ENCODE assay signal across 23 mouse cellular contexts in genomic region chr16:95532387-95533077, GRCm38 (mm10). TPM values are rescaled to one million over a fixed set of nuclear protein-coding genes. Genes with fewer than 3 reads are reported as not detected.
DNase-seq lines count a peak whose midpoint lies in the region; ATAC-seq and TF ChIP-seq lines count a peak whose summit lies in the region.
"Had no signal": no experiment of that assay in that cellular context is flagged by ENCODE, and none has a peak within 500 bp of the region (broad histone marks: within the 10 kb centered on the region; RNA-seq: fewer than 3 reads in every experiment).

No protein-coding gene starts in this region.

- DNase-seq in embryonic facial prominence, embryonic 10.5 days (ENCODE audit: low spot score), result no peak
- peak; percentile 10 for DNase-seq in lung, embryonic 14.5 days
- no peak for DNase-seq in lung, postnatal 14 days
- DNase-seq in midbrain, embryonic 10.5 days (ENCODE audit: low spot score), result no peak
- DNase-seq in liver, result no peak
- no peak for DNase-seq in left cerebral cortex, postnatal 25 days (ENCODE audit: low spot score in 2 of 2)
- DNase-seq: cerebellum, adult 11-12 months; cerebellum, postnatal 14 days; heart, postnatal 36 days; kidney, adult 9 months; kidney, postnatal 25 days; retina, postnatal 1 day; right cerebral cortex, postnatal 25 days; thymus, adult 2 months had no signal

- H3K9ac ChIP-seq in embryonic facial prominence, embryonic 13.5 days, result no peak overlapping the region
- no peak overlapping the region; the same call in 1 of the 2 replicates for H3K9ac ChIP-seq in lung, embryonic 14.5 days
- no peak overlapping the region for H3K9ac ChIP-seq in midbrain, embryonic 16.5 days (ENCODE audit: low read depth, low read length)
- H3K9ac ChIP-seq: forebrain, embryonic 15.5 days; heart, embryonic 15.5 days; hindbrain, embryonic 15.5 days; liver, embryonic 14.5 days; midbrain, embryonic 13.5 days; neural tube, embryonic 13.5 days had no signal

- intact Hi-C loops in left cerebral cortex, postnatal 25 days (cut with DNase I), result no loop called here

- H3K4me3 ChIP-seq in embryonic facial prominence, embryonic 13.5 days, result no peak overlapping the region
- H3K4me3 ChIP-seq in embryonic facial prominence, embryonic 10.5 days, result no peak overlapping the region
- no peak overlapping the region for H3K4me3 ChIP-seq in lung, embryonic 14.5 days (ENCODE audit: low read depth, low read length)
- H3K4me3 ChIP-seq in midbrain, embryonic 16.5 days (ENCODE audit: low read depth, low read length), result no peak overlapping the region
- no peak overlapping the region for H3K4me3 ChIP-seq in midbrain, embryonic 10.5 days
- H3K4me3 ChIP-seq: forebrain, embryonic 15.5 days; heart, embryonic 15.5 days; hindbrain, embryonic 15.5 days; midbrain, embryonic 13.5 days; neural tube, embryonic 13.5 days had no signal

- no peaks in the 10 kb centered on the region for H3K27me3 ChIP-seq in embryonic facial prominence, embryonic 13.5 days
- no peaks in the 10 kb centered on the region for H3K27me3 ChIP-seq in embryonic facial prominence, embryonic 10.5 days (replicated peaks; ENCODE audit: low read depth, poor library complexity, severe bottlenecking)
- no peaks in the 10 kb centered on the region for H3K27me3 ChIP-seq in lung, embryonic 14.5 days (ENCODE audit: insufficient read depth, low read length)
- H3K27me3 ChIP-seq in midbrain, embryonic 16.5 days (ENCODE audit: control insufficient read depth, insufficient read depth, low read depth, low read length), result no peaks in the 10 kb centered on the region
- no peaks in the 10 kb centered on the region for H3K27me3 ChIP-seq in midbrain, embryonic 10.5 days (ENCODE audit: low read depth, poor library complexity, severe bottlenecking)
- H3K27me3 ChIP-seq: forebrain, embryonic 15.5 days; heart, embryonic 15.5 days; hindbrain, embryonic 15.5 days; midbrain, embryonic 13.5 days; neural tube, embryonic 13.5 days had no signal

- H3K4me2 ChIP-seq in embryonic facial prominence, embryonic 13.5 days, result no peak overlapping the region
- no peak overlapping the region for H3K4me2 ChIP-seq in lung, embryonic 14.5 days
- H3K4me2 ChIP-seq in midbrain, embryonic 16.5 days (ENCODE audit: low read length), result no peak overlapping the region
- H3K4me2 ChIP-seq: forebrain, embryonic 15.5 days; heart, embryonic 15.5 days; hindbrain, embryonic 15.5 days; midbrain, embryonic 13.5 days; neural tube, embryonic 13.5 days had no signal

- 68% methylated on average over 13 of the region's 13 CpGs for WGBS in embryonic facial prominence, embryonic 13.5 days
- WGBS in embryonic facial prominence, embryonic 10.5 days, result 89% methylated on average over 13 of the region's 13 CpGs
- 66% methylated on average over 13 of the region's 13 CpGs for WGBS in lung, embryonic 14.5 days
- WGBS in midbrain, embryonic 16.5 days, result 72% methylated on average over 13 of the region's 13 CpGs
- WGBS in midbrain, embryonic 10.5 days, result 85% methylated on average over 13 of the region's 13 CpGs

- H3K36me3 ChIP-seq in embryonic facial prominence, embryonic 13.5 days, result no peaks in the 10 kb centered on the region
- H3K36me3 ChIP-seq in embryonic facial prominence, embryonic 10.5 days (replicated peaks), result no peaks in the 10 kb centered on the region
- no peaks in the 10 kb centered on the region for H3K36me3 ChIP-seq in lung, embryonic 14.5 days (ENCODE audit: insufficient read depth)
- no peaks in the 10 kb centered on the region for H3K36me3 ChIP-seq in midbrain, embryonic 16.5 days (ENCODE audit: control insufficient read depth, insufficient read depth, low read length)
- no peaks in the 10 kb centered on the region for H3K36me3 ChIP-seq in midbrain, embryonic 10.5 days
- H3K36me3 ChIP-seq: forebrain, embryonic 15.5 days; heart, embryonic 15.5 days; hindbrain, embryonic 15.5 days; midbrain, embryonic 13.5 days; neural tube, embryonic 13.5 days had no signal

- H3K4me1 ChIP-seq in embryonic facial prominence, embryonic 13.5 days, result peaks cover 16% of the 10 kb centered on the region
- H3K4me1 ChIP-seq in embryonic facial prominence, embryonic 10.5 days, result peaks cover 3% of the 10 kb centered on the region; the same call in 1 of the 2 replicates
- no peaks in the 10 kb centered on the region for H3K4me1 ChIP-seq in lung, embryonic 14.5 days (ENCODE audit: insufficient read depth)
- no peaks in the 10 kb centered on the region for H3K4me1 ChIP-seq in midbrain, embryonic 16.5 days (ENCODE audit: control insufficient read depth, insufficient read depth, low read length)
- H3K4me1 ChIP-seq in midbrain, embryonic 10.5 days, result peaks cover 4% of the 10 kb centered on the region; the same call in 1 of the 2 replicates
- H3K4me1 ChIP-seq: forebrain, embryonic 15.5 days; heart, embryonic 15.5 days; hindbrain, embryonic 15.5 days; neural tube, embryonic 13.5 days had no signal

- no peak for TF ChIP-seq CTCF in lung, embryonic 14.5 days (IDR thresholded peaks at IDR 0.05; ENCODE audit: low read depth)

- ATAC-seq in embryonic facial prominence, embryonic 13.5 days (ENCODE audit: insufficient number of reproducible peaks, insufficient read depth, low FRiP score, low TSS enrichment, low read depth), result no peak
- no peak for ATAC-seq in lung, embryonic 14.5 days (ENCODE audit: insufficient read depth)
- no peak for ATAC-seq in midbrain, embryonic 16.5 days
- ATAC-seq: activated CD4-positive, CD25-positive, alpha-beta regulatory T cell, adult 4 months; forebrain, embryonic 15.5 days; midbrain, embryonic 13.5 days had no signal

- no peaks in the 10 kb centered on the region for H3K9me3 ChIP-seq in embryonic facial prominence, embryonic 13.5 days
- no peaks in the 10 kb centered on the region for H3K9me3 ChIP-seq in embryonic facial prominence, embryonic 10.5 days
- no peaks in the 10 kb centered on the region for H3K9me3 ChIP-seq in lung, embryonic 14.5 days (ENCODE audit: low read depth, low read length)
- no peaks in the 10 kb centered on the region for H3K9me3 ChIP-seq in midbrain, embryonic 16.5 days (replicated peaks; ENCODE audit: control insufficient read depth, low read length, poor library complexity, severe bottlenecking)
- H3K9me3 ChIP-seq in midbrain, embryonic 10.5 days (replicated peaks), result no peaks in the 10 kb centered on the region
- H3K9me3 ChIP-seq: forebrain, embryonic 15.5 days; heart, embryonic 15.5 days; hindbrain, embryonic 15.5 days; midbrain, embryonic 13.5 days; neural tube, embryonic 13.5 days had no signal

- H3K27ac ChIP-seq in embryonic facial prominence, embryonic 13.5 days, result 0 out of 2 replicates have a peak overlapping the region, but pooled peaks have one; percentile 0
- no peak overlapping the region; the same call in 1 of the 2 replicates for H3K27ac ChIP-seq in embryonic facial prominence, embryonic 10.5 days (replicated peaks)
- H3K27ac ChIP-seq in lung, embryonic 14.5 days (ENCODE audit: low read depth), result no peak overlapping the region
- 0 out of 2 replicates have a peak overlapping the region, but pooled peaks have one; percentile 33 for H3K27ac ChIP-seq in midbrain, embryonic 16.5 days (ENCODE audit: low read length)
- no peak overlapping the region for H3K27ac ChIP-seq in midbrain, embryonic 10.5 days (replicated peaks)
- H3K27ac ChIP-seq: forebrain, embryonic 15.5 days; heart, embryonic 15.5 days; hindbrain, embryonic 15.5 days; liver, embryonic 14.5 days; midbrain, embryonic 13.5 days; neural tube, embryonic 13.5 days had no signal

RNA-seq across cellular contexts. Expression of gene Erg, which starts 53.9 kb away (rescaled TPM):
- 17.2 and 27.9 TPM in 2 replicates for polyA plus RNA-seq in embryonic facial prominence, embryonic 13.5 days (2015; fragmentation: Nextera tagmentation; extraction: Ambion mirVana)
- polyA plus RNA-seq in embryonic facial prominence, embryonic 10.5 days (2016; fragmentation: Nextera tagmentation; extraction: Ambion mirVana), result 2.3 and 2.8 TPM in 2 replicates
- 8.6 and 9.1 TPM in 2 replicates for polyA plus RNA-seq in lung, embryonic 14.5 days (2014; fragmentation: Nextera tagmentation; extraction: Ambion mirVana)
- polyA plus RNA-seq in midbrain, embryonic 16.5 days (2015; fragmentation: Nextera tagmentation; extraction: Ambion mirVana), result 1.3 and 1.4 TPM in 2 replicates
- polyA plus RNA-seq in midbrain, embryonic 10.5 days (2016; fragmentation: Nextera tagmentation; extraction: Ambion mirVana), result 1.4 and 1.7 TPM in 2 replicates
- 1 to 10 TPM; 4.2 to 6.4 TPM for total RNA-seq in left cerebral cortex, postnatal 25 days (2021)
- polyA plus RNA-seq: activated CD4-positive, CD25-positive, alpha-beta regulatory T cell, adult 4 months had no signal

Comparison
In these comparisons a context has a peak if more than half of its experiments do, and no peak if none do; other contexts are left out.
1. H3K27ac ChIP-seq: peak in embryonic facial prominence, embryonic 13.5 days (single experiment) and midbrain, embryonic 16.5 days (single experiment); none in embryonic facial prominence, embryonic 10.5 days (single experiment), lung, embryonic 14.5 days (single experiment) and midbrain, embryonic 10.5 days (single experiment).